Mouse (Mus musculus): Measurements from ENCODE around the gene Gm11639. TPM values are rescaled to one million over a fixed set of nuclear protein-coding genes. Genes with fewer than 3 reads are reported as not detected.

The Gm11639 gene
- polyA plus RNA-seq, 1 experiment from 2014 or later = 0.01 TPM

GRCm38 (mm10) chr11:104661531-104662205 is 23.8 kb upstream of the Gm11639 start:
- Histone ChIP-seq H3K9me3 (replicated peaks; ENCODE audit: low read length) (no peaks in the 10 kb centered on the region), H3K27me3 (ENCODE audit: insufficient read depth, low read length) (no peaks in the 10 kb centered on the region), H3K27ac (no peak overlapping the region), H3K4me3 (replicated peaks; ENCODE audit: low read depth, low read length) (no peak overlapping the region), H3K36me3 (ENCODE audit: insufficient read depth, low read length) (no peaks in the 10 kb centered on the region), H3K4me1 (replicated peaks; ENCODE audit: insufficient read depth, low read length) (no peaks in the 10 kb centered on the region; the same call in 1 of the 2 replicates), H3K4me2 (ENCODE audit: low read length) (no peak overlapping the region), H3K9ac (ENCODE audit: low read depth, low read length) (no peak overlapping the region)
- DNase-seq (ENCODE audit: low spot score) = peak; percentile 15
- no peak for ATAC-seq (replicated peaks; ENCODE audit: low FRiP score, low read depth)
- 74% methylated on average over 20 of the region's 20 CpGs for WGBS
- peak; percentile 58; the same call in 1 of the 2 replicates for TF ChIP-seq CTCF (IDR thresholded peaks at IDR 0.05; ENCODE audit: low read depth)

- TF ChIP-seq CTCF (IDR thresholded peaks at IDR 0.05; ENCODE audit: low read depth) = no peak
- H3K4me1 ChIP-seq (replicated peaks; ENCODE audit: insufficient read depth, low read length) = no peaks in the 10 kb centered on the region; the same call in 1 of the 2 replicates
- ATAC-seq (replicated peaks; ENCODE audit: low FRiP score, low read depth) (no peak), DNase-seq (ENCODE audit: low spot score) (no peak)
- H3K27me3 ChIP-seq (ENCODE audit: insufficient read depth, low read length) = no peaks in the 10 kb centered on the region
- no peak overlapping the region for H3K4me2 ChIP-seq (ENCODE audit: low read length)
- H3K9ac ChIP-seq (ENCODE audit: low read depth, low read length) = no peak overlapping the region
- H3K4me3 ChIP-seq (replicated peaks; ENCODE audit: low read depth, low read length) = no peak overlapping the region
- no peak overlapping the region for H3K27ac ChIP-seq
- no peaks in the 10 kb centered on the region for H3K9me3 ChIP-seq (replicated peaks; ENCODE audit: low read length)
- H3K36me3 ChIP-seq (ENCODE audit: insufficient read depth, low read length) = no peaks in the 10 kb centered on the region
- 74% methylated on average over 11 of the region's 11 CpGs for WGBS
Observed at GRCm38 (mm10) chr11:104662573-104662972, 22.9 kb upstream of the Gm11639 start.

- 61% methylated on average over 6 of the region's 6 CpGs for WGBS
- no peaks in the 10 kb centered on the region for H3K36me3 ChIP-seq (ENCODE audit: insufficient read depth, low read length)
Observed at GRCm38 (mm10) chr11:104663241-104663877, 22.1 kb upstream of the Gm11639 start.

GRCm38 (mm10) chr11:104663878-104664261 is 21.6 kb upstream of the Gm11639 start:
- no peak overlapping the region for H3K27ac ChIP-seq
- ATAC-seq (replicated peaks; ENCODE audit: low FRiP score, low read depth) (no peak), DNase-seq (ENCODE audit: low spot score) (no peak)
- H3K4me1 ChIP-seq (replicated peaks; ENCODE audit: insufficient read depth, low read length) = no peaks in the 10 kb centered on the region; the same call in 1 of the 2 replicates
- H3K9ac ChIP-seq (ENCODE audit: low read depth, low read length) = no peak overlapping the region
- H3K4me3 ChIP-seq (replicated peaks; ENCODE audit: low read depth, low read length) = no peak overlapping the region
- TF ChIP-seq CTCF (IDR thresholded peaks at IDR 0.05; ENCODE audit: low read depth) = no peak
- no peaks in the 10 kb centered on the region for H3K36me3 ChIP-seq (ENCODE audit: insufficient read depth, low read length)
- no peaks in the 10 kb centered on the region for H3K9me3 ChIP-seq (replicated peaks; ENCODE audit: low read length)
- WGBS = 49% methylated on average over 3 of the region's 3 CpGs
- H3K4me2 ChIP-seq (ENCODE audit: low read length) = no peak overlapping the region
- no peaks in the 10 kb centered on the region for H3K27me3 ChIP-seq (ENCODE audit: insufficient read depth, low read length)

More at GRCm38 (mm10) chr11:104663241-104663877, 22.1 kb upstream of the Gm11639 start:
- Histone ChIP-seq H3K9me3 (replicated peaks; ENCODE audit: low read length) (no peaks in the 10 kb centered on the region), H3K27ac (no peak overlapping the region), H3K4me1 (replicated peaks; ENCODE audit: insufficient read depth, low read length) (no peaks in the 10 kb centered on the region; the same call in 1 of the 2 replicates), H3K4me3 (replicated peaks; ENCODE audit: low read depth, low read length) (no peak overlapping the region), H3K4me2 (ENCODE audit: low read length) (no peak overlapping the region), H3K9ac (ENCODE audit: low read depth, low read length) (no peak overlapping the region), H3K27me3 (ENCODE audit: insufficient read depth, low read length) (no peaks in the 10 kb centered on the region)
- no peak for TF ChIP-seq CTCF (IDR thresholded peaks at IDR 0.05; ENCODE audit: low read depth)
- ATAC-seq (replicated peaks; ENCODE audit: low FRiP score, low read depth) (no peak), DNase-seq (ENCODE audit: low spot score) (no peak)

- H3K4me3 ChIP-seq (replicated peaks; ENCODE audit: low read depth, low read length) = no peak overlapping the region
- no peaks in the 10 kb centered on the region for H3K27me3 ChIP-seq (ENCODE audit: insufficient read depth, low read length)
- no peak for TF ChIP-seq CTCF (IDR thresholded peaks at IDR 0.05; ENCODE audit: low read depth)
- no peaks in the 10 kb centered on the region; the same call in 1 of the 2 replicates for H3K4me1 ChIP-seq (replicated peaks; ENCODE audit: insufficient read depth, low read length)
- no peak overlapping the region for H3K9ac ChIP-seq (ENCODE audit: low read depth, low read length)
- no peak overlapping the region for H3K27ac ChIP-seq
- no peaks in the 10 kb centered on the region for H3K9me3 ChIP-seq (replicated peaks; ENCODE audit: low read length)
- no peak for ATAC-seq (replicated peaks; ENCODE audit: low FRiP score, low read depth)
- H3K4me2 ChIP-seq (ENCODE audit: low read length) = no peak overlapping the region
- no peaks in the 10 kb centered on the region for H3K36me3 ChIP-seq (ENCODE audit: insufficient read depth, low read length)
- DNase-seq (ENCODE audit: low spot score) = no peak
Observed at GRCm38 (mm10) chr11:104664441-104664840, 21.1 kb upstream of the Gm11639 start.

- Histone ChIP-seq H3K27me3 (ENCODE audit: insufficient read depth, low read length) (no peaks in the 10 kb centered on the region), H3K9ac (ENCODE audit: low read depth, low read length) (no peak overlapping the region), H3K9me3 (replicated peaks; ENCODE audit: low read length) (no peaks in the 10 kb centered on the region), H3K4me2 (ENCODE audit: low read length) (no peak overlapping the region), H3K27ac (no peak overlapping the region), H3K4me1 (replicated peaks; ENCODE audit: insufficient read depth, low read length) (no peaks in the 10 kb centered on the region; the same call in 1 of the 2 replicates), H3K4me3 (replicated peaks; ENCODE audit: low read depth, low read length) (no peak overlapping the region), H3K36me3 (ENCODE audit: insufficient read depth, low read length) (no peaks in the 10 kb centered on the region)
- ATAC-seq (replicated peaks; ENCODE audit: low FRiP score, low read depth) (no peak), DNase-seq (ENCODE audit: low spot score) (no peak)
- 59% methylated on average over 5 of the region's 5 CpGs for WGBS
- no peak for TF ChIP-seq CTCF (IDR thresholded peaks at IDR 0.05; ENCODE audit: low read depth)
Observed at GRCm38 (mm10) chr11:104667399-104667798, 18.1 kb upstream of the Gm11639 start.
